Mouse (Mus musculus): ENCODE measurements around the gene Msx1. TPM values are rescaled to one million over a fixed set of nuclear protein-coding genes. Genes with fewer than 3 reads are reported as not detected.

Msx1 gene
- polyA plus RNA-seq, 1 experiment, result 0.51 TPM

DNA sequence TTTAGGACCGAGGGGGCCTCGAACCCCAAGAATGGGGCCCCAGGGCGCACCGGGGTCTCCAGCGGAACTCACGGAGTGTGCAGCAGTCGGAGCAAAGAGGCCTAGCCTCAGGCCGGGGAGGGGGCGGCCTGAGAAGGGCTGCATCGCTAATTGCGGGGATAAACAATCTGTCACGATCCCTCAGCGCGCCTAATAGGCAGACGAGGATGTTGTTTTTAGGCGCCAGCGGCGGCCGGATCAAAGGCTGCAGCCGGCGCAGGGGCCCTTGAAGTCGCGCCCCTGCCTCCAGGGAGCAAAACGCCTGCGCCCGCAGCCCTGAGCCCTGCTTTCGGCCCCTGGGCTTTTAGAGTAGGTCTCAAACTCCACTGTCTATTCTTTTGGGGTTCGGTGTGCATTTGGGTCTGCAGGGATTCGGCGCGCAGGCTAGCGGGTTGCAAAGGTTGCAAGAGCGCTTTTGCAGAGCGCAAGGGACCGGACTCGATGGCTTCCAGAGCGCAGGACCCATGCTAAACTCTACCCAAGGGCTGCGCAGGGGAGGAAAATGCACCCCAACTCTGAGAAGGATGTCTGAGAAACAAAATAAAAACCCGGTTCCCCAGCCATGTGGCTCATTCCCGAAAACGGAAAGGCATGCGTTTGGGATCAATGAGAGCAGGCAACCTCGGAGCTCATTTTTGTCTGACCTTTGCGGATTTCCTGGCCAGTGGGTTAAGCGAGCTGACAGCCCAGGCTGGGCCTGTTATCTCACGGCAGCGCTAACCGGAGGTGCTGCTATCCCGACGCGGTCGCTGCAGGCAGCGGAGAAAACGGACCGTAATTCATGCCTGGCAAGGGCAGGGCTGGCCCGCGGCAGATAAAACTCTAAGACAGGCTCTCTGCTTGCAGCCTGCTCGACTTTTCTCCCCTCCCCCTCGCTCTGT lies 2.6 kb upstream of the Msx1 start:
- DNase-seq (ENCODE audit: low read depth, low spot score), result no peak
- 3% methylated on average over 59 of the region's 59 CpGs for WGBS

- 4% methylated on average over 37 of the region's 37 CpGs for WGBS
- DNase-seq (ENCODE audit: low read depth, low spot score), result no peak
Observed at GRCm38 (mm10) chr5:37825611-37826445, 1.4 kb upstream of the Msx1 start.

DNA sequence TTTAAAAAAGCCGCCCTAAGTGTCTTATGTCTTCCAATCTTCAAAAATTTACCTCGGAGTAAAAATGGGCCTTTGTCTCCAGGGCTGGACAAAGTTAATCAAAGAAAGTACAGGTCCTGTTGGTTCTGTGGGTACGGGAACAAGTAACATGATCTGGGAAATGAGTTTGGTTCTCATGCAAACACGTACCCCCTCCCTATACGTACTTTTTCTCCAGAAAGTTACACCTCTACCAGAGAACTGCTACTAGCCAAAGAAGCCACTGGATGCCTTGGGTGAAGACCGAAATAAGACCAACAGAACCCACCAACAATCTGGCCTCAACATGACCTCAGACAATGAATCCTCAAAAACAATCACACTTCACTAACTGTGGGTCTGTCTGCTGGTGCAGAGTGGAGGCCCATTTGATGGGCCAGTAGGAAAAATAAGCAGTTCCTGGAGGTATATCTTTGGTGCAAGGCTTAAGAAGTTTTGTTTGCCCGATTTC lies 773 bp upstream of the Msx1 start:
- DNase-seq (ENCODE audit: low read depth, low spot score), result no peak

DNA sequence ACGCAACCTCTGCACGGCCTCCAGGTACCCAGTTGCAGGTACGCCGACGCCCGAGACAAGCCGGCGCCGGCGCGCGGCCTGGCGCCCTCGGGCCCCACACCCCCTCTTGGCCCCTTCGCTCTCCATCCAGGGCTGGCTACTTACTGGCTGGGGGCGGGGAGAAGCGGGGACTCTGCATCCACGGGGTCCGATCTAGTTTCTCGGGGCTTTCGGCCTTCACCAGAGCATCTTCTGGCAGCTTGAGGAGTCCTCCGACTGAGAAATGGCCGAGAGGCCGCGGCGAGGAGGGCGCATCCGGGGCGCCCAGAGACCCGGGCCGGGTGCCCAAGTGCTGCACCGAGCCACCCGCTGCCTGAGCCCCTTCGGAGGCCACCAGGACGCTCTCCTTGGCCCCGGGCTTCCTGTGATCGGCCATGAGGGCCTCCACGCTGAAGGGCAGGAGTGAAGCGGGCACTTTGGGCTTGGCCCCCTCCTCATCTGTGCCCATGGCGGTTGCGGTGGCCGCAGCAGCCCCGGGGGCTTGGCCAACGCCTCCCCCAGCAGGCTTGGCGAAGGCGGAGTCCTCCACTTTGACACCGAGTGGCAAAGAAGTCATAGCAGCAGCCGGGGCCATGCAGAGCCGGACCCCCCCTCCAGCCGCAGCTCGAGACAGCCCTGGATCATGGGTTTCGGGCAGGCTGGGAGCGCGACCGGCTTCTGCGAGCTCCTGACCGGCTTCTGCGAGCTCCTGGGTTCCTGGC lies 492 bp downstream of the Msx1 start:
- WGBS, result under 1% methylated on average over 58 of the region's 58 CpGs
- DNase-seq (ENCODE audit: low read depth, low spot score), result no peak

More for the DNA sequence above, 773 bp upstream of the Msx1 start:
- WGBS, result 12% methylated on average over 7 of the region's 7 CpGs

GRCm38 (mm10) chr5:37822791-37823720 lies 1.3 kb downstream of the Msx1 start:
- 3% methylated on average over 42 of the region's 42 CpGs for WGBS
- DNase-seq (ENCODE audit: low read depth, low spot score), result no peak

DNA sequence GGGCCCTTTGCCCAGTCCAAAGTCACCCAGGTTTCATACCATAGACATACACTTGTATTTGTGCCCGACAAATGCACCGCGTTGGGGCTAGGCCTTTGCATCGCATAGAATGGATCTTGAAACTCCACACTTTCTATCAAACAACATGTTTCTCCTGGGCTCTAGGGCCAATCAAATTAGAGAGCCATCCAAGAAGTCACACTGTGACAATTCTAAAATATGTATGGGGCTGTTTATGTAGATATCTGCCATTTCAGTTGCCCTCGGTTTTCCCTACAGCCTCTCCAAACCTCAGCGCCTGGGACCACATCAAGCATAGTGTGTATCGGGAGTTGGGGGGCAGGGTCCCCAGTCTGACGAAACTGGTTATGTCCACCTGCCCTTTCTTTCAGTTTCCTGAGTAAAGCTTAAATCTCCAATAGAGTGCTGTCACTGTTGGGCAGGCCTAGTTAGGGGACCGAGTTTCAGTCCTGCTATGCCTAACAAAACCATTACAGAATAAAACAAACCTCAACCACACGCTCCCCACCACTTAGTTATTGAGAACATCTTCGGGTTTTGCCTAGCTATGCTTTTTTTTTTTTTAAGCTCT lies 2.2 kb downstream of the Msx1 start:
- no peak for DNase-seq (ENCODE audit: low read depth, low spot score)

GRCm38 (mm10) chr5:37821111-37821601 lies 3.2 kb downstream of the Msx1 start:
- DNase-seq (ENCODE audit: low read depth, low spot score), result no peak
- WGBS, result 11% methylated on average over 27 of the region's 27 CpGs

More for the DNA sequence above, 2.2 kb downstream of the Msx1 start:
- WGBS, result 25% methylated on average over 11 of the region's 11 CpGs

DNA sequence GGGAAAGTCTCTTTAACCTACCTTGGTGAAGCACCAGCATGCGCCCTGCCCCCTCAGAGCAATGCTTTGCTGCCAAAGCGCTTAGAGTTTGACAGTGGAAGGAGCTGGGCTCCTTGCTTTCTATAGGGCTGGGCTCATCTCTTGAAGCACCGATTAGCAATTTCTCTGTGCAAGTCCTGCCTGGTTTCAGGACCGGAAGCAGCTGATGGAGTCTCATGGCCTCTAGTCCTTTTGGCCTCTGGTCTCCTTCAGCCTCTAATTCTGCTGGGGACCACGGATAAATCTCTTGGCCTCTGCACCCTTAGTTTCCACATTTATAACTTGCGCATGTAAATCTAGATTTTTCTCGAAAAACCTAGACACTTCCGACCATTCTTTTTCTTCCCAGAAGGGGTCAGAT lies 3.7 kb downstream of the Msx1 start:
- 42% methylated on average over 8 of the region's 8 CpGs for WGBS
- DNase-seq (ENCODE audit: low read depth, low spot score), result no peak

- no peak for DNase-seq (ENCODE audit: low read depth, low spot score)
- WGBS, result 27% methylated on average over 3 of the region's 3 CpGs
Observed at GRCm38 (mm10) chr5:37819971-37820370, 4.4 kb downstream of the Msx1 start.

GRCm38 (mm10) chr5:37819541-37819940 lies 4.8 kb downstream of the Msx1 start:
- no peak for DNase-seq (ENCODE audit: low read depth, low spot score)
- 24% methylated on average over 5 of the region's 5 CpGs for WGBS

DNA sequence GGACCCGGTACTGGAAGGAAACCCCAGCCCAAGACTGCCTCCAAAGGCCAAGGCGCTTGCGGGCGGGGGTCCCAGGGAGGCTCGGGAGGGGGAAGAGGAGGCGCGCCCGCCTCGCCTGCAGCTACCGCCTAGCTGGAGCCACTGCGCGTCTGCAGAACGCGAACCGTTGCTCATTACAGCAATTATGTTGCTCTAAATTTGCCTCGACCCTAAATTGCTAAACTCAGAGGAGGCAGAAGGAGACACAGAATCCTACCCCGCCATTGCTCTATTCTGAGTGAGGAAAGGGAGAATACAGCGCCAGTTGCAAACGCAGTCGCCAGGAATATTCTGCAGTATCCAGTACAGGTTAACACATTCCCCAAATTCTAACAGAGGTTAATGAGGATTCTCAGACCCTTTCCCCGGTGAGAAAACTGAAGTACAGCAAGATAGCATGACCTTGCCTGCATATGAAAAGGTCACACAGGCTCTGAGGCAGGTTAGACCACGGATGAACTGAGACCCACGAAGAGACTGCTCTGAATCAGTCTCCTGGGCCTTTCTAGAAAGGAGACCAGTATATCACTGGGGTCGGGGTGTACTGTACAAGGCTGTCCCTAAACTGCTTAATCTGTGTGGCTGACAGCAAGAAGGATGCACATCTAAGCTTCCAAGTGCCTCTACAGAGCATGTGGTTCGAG lies 5.7 kb downstream of the Msx1 start:
- 8% methylated on average over 25 of the region's 25 CpGs for WGBS

GRCm38 (mm10) chr5:37817658-37818532 lies 6.5 kb downstream of the Msx1 start:
- WGBS, result 7% methylated on average over 34 of the region's 34 CpGs
- no peak for DNase-seq (ENCODE audit: low read depth, low spot score)

More for the DNA sequence above, 5.7 kb downstream of the Msx1 start:
- no peak for DNase-seq (ENCODE audit: low read depth, low spot score)

DNA sequence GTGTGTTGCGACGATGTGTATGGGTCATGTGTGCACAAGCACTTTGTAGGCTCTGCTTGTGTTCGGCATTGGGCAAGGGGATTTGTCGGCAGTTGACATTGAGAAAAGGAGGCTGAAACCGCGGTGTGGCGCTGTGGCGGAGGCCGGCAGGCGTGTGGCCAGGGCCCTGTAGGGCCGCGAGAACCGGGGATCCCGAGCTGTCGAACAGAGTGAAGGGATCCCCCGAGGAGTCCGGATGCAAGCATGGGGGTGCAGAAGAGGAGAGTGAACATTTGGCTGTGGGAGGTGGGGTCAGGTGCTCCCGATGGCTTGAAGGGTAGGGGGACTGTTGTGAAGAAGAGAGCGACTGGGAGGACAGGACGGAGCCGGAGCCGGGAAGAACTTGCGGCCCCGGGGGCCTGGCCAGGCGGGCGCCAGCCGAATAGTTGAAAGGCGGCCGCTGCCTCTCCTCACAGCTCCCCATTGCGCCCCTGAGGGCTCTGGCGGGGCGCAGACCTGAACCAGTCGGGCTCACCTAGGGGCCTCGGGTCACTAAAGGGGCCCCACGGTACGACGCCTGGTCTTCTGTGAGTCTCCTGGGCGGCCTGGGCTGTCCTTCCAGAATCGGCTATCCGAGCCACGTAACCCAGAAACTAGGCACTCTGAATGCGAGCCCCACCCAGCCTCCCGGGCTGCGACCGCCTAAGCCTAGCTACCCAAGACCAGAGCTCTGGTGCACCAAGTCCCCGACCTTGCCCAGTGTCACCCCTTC lies 7.3 kb downstream of the Msx1 start:
- DNase-seq (ENCODE audit: low read depth, low spot score), result no peak
- WGBS, result 2% methylated on average over 46 of the region's 46 CpGs

- WGBS, result 74% methylated on average over 4 of the region's 4 CpGs
- no peak for DNase-seq (ENCODE audit: low read depth, low spot score)
Observed at GRCm38 (mm10) chr5:37815909-37816308, 8.5 kb downstream of the Msx1 start.

- DNase-seq (ENCODE audit: low read depth, low spot score), result no peak
Observed at GRCm38 (mm10) chr5:37814169-37814568, 10.2 kb downstream of the Msx1 start.

DNA sequence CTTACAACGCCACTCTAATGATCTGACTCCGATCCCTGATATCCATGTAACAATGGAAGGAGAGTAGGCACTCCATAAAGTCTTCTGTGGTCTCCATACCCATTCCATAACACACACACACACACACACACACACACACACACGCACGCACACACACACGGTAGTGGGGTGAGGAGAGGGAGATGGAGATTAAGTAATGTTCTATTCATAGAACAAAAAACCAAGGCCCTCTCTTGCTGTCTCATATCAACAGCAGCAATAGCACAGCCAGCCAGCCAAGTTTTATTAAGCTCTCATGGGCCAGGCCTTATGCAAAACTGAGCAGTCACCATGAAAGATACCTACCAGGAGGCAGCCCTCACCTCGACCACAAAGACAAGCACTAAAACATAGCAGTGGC lies 19.1 kb downstream of the Msx1 start:
- WGBS, result 79% methylated on average over 6 of the region's 6 CpGs
- DNase-seq (ENCODE audit: low read depth, low spot score), result no peak
